Mouse (Mus musculus) neutrophil, adult 65 days (primary cell): ENCODE data around the gene Vmn2r32. TPM values are rescaled to one million over a fixed set of nuclear protein-coding genes. Genes with fewer than 3 reads are reported as not detected.

Experiments used
- total RNA-seq: library from RNA; stranded (reverse); gene quantifications from 2 replicates; pipeline ENCODE4 v1.2.4, GENCODE M21; 2023

Gene Vmn2r32
- total RNA-seq, result not detected in 2 replicates

DNA sequence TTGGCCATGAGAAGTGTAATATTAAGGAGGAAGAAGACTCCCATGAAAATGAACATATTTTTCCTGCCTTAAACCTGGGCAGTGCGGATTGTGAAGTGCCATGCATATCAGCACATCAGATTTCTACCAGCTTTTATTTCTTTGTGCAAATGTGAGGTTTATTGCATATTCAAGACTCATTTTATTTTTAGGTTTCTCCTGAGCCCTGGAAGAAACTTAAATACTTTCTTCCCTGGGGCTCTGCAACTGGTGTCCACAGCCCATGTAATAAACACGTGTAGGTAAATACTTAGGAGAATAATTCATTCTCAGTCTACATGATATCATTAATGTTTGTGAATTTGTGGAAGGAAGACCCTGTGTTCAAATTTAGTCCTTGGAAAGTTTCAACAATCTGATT lies at the start of gene Vmn2r32:
Gene Vmn2r32, minus strand, starts transcription at position 101 of the 400 bp plus-strand sequence.

Other genes with a start within 250 kb of the Vmn2r32 start
- not detected in 2 replicates for gene Vmn2r29, start 232.7 kb downstream of the Vmn2r32 start, total RNA-seq
- gene Gm45844, start 201.7 kb downstream of the Vmn2r32 start, total RNA-seq, result 0.28 and 0.61 TPM in 2 replicates
- 20.6 and 21.4 TPM in 2 replicates for gene Clcn4, start 179.2 kb downstream of the Vmn2r32 start, total RNA-seq
- gene Vmn2r30, start 142.4 kb downstream of the Vmn2r32 start, total RNA-seq, result not detected in 2 replicates
- gene Gm45783, start 105.4 kb downstream of the Vmn2r32 start, total RNA-seq, result not detected in 2 replicates
- gene Vmn2r31, start 80.3 kb downstream of the Vmn2r32 start, total RNA-seq, result not detected in 2 replicates
- gene Vmn2r33, start 86.8 kb upstream of the Vmn2r32 start, total RNA-seq, result not detected in 2 replicates
- gene Vmn2r34, start 209.5 kb upstream of the Vmn2r32 start, total RNA-seq, result not detected in 2 replicates